In genomic region chr7:80412781-80413180, GRCm38 (mm10) we compare ENCODE assay signal across 25 mouse cellular contexts.
"Had no signal": no experiment of that assay in that cellular context is flagged by ENCODE, and none has a peak within 500 bp of the region (broad histone marks: within the 10 kb centered on the region; RNA-seq: fewer than 3 reads in every experiment).

No protein-coding gene starts in this region.

- H3K36me3 ChIP-seq: heart, embryonic 10.5 days; heart, embryonic 12.5 days; hindbrain, embryonic 10.5 days; hindbrain, embryonic 12.5 days; intestine, embryonic 15.5 days; limb, embryonic 10.5 days; limb, embryonic 12.5 days; liver, embryonic 13.5 days; liver, embryonic 15.5 days had no signal

- H3K27me3 ChIP-seq: heart, embryonic 12.5 days; hindbrain, embryonic 12.5 days; intestine, embryonic 15.5 days; limb, embryonic 12.5 days had no signal

- H3K27ac ChIP-seq: gastrocnemius, adult 2 months; heart, embryonic 10.5 days; hindbrain, embryonic 10.5 days; hindbrain, embryonic 12.5 days; hindbrain, embryonic 14.5 days; intestine, embryonic 15.5 days; layer of hippocampus, adult 2 months; left cerebral cortex, adult 2 months; limb, embryonic 10.5 days; limb, embryonic 12.5 days; liver, embryonic 13.5 days; liver, embryonic 15.5 days had no signal

- H3K9me3 ChIP-seq: heart, embryonic 10.5 days; heart, embryonic 12.5 days; hindbrain, embryonic 10.5 days; hindbrain, embryonic 12.5 days; intestine, embryonic 15.5 days; limb, embryonic 10.5 days; limb, embryonic 12.5 days; liver, embryonic 13.5 days; liver, embryonic 15.5 days had no signal

- ATAC-seq: inflammation-experienced regulatory T-cells, adult 6 months; intestine, embryonic 15.5 days; intestine, postnatal 0 days; liver, postnatal 0 days had no signal

- H3K4me2 ChIP-seq: heart, embryonic 12.5 days; hindbrain, embryonic 12.5 days; hindbrain, embryonic 14.5 days; intestine, embryonic 15.5 days; limb, embryonic 12.5 days; liver, embryonic 13.5 days; liver, embryonic 15.5 days had no signal

- H3K4me1 ChIP-seq: hindbrain, embryonic 10.5 days; hindbrain, embryonic 12.5 days; limb, embryonic 12.5 days had no signal

- DNase-seq: gastrocnemius, adult 2 months; gastrocnemius, postnatal 10 days; gastrocnemius, postnatal 25 days; heart, postnatal 4 days; kidney, adult 18-20 months; kidney, adult 8-10 months; kidney, postnatal 10 days; kidney, postnatal 25 days; kidney, postnatal 4 days; liver; liver, embryonic 13.5 days; liver, postnatal 0 days had no signal

- H3K9ac ChIP-seq: heart, embryonic 12.5 days; hindbrain, embryonic 12.5 days; hindbrain, embryonic 14.5 days; intestine, embryonic 15.5 days; limb, embryonic 12.5 days; liver, embryonic 13.5 days; liver, embryonic 15.5 days; liver, postnatal 0 days had no signal

- H3K4me3 ChIP-seq: gastrocnemius, adult 2 months; heart, embryonic 10.5 days; heart, embryonic 12.5 days; hindbrain, embryonic 10.5 days; hindbrain, embryonic 12.5 days; intestine, embryonic 15.5 days; layer of hippocampus, adult 2 months; left cerebral cortex, adult 2 months; limb, embryonic 10.5 days; limb, embryonic 12.5 days; liver, embryonic 13.5 days; liver, embryonic 15.5 days had no signal
